Mouse (Mus musculus) kidney, adult 11 months (tissue): ENCODE results near the gene Stra6.

ENCODE experiments used
- DNase-seq: peaks from one replicate; pipeline ENCODE4 v3.0.0; 2022

Stra6 gene

GRCm38 (mm10) chr9:58051937-58052336 is 11.7 kb upstream of the Stra6 start:
- DNase-seq, result no peak

- peak; percentile 24 for DNase-seq
Observed at GRCm38 (mm10) chr9:58053102-58053501, 10.5 kb upstream of the Stra6 start.

- DNase-seq, result no peak
Observed at GRCm38 (mm10) chr9:58053544-58053943, 10.0 kb upstream of the Stra6 start.

GRCm38 (mm10) chr9:58054032-58054431 is 9.6 kb upstream of the Stra6 start:
- no peak for DNase-seq

- peak; percentile 46 for DNase-seq
Observed at GRCm38 (mm10) chr9:58055666-58056065, 7.9 kb upstream of the Stra6 start.

GRCm38 (mm10) chr9:58059920-58060319 is 3.7 kb upstream of the Stra6 start:
- DNase-seq, result no peak

GRCm38 (mm10) chr9:58060677-58061667 is 2.6 kb upstream of the Stra6 start:
- no peak for DNase-seq

GRCm38 (mm10) chr9:58065532-58065931 is 1.9 kb downstream of the Stra6 start:
- DNase-seq, result no peak

- no peak for DNase-seq
Observed at GRCm38 (mm10) chr9:58065977-58066730, 2.6 kb downstream of the Stra6 start.

GRCm38 (mm10) chr9:58066731-58067095 is 3.1 kb downstream of the Stra6 start:
- no peak for DNase-seq

- DNase-seq, result no peak
Observed at GRCm38 (mm10) chr9:58067546-58067945, 4.0 kb downstream of the Stra6 start.

GRCm38 (mm10) chr9:58074561-58074960 is 11.0 kb downstream of the Stra6 start:
- no peak for DNase-seq

- no peak for DNase-seq
Observed at GRCm38 (mm10) chr9:58084586-58084985, 21.0 kb downstream of the Stra6 start.

GRCm38 (mm10) chr9:58085074-58085473 is 21.5 kb downstream of the Stra6 start:
- no peak for DNase-seq

- DNase-seq, result no peak
Observed at GRCm38 (mm10) chr9:58086203-58086602, 22.6 kb downstream of the Stra6 start.

- DNase-seq, result no peak
Observed at GRCm38 (mm10) chr9:58086861-58087260, 23.3 kb downstream of the Stra6 start.

GRCm38 (mm10) chr9:58087277-58087998 is 23.9 kb downstream of the Stra6 start:
- no peak for DNase-seq

GRCm38 (mm10) chr9:58091623-58092425 is 28.2 kb downstream of the Stra6 start:
- peak; percentile 18 for DNase-seq

- DNase-seq, result peak; percentile 63
Observed at GRCm38 (mm10) chr9:58092581-58093269, 29.1 kb downstream of the Stra6 start.

GRCm38 (mm10) chr9:58093776-58094175 is 30.2 kb downstream of the Stra6 start:
- DNase-seq, result no peak

- DNase-seq, result no peak
Observed at GRCm38 (mm10) chr9:58095977-58096376, 32.4 kb downstream of the Stra6 start.
